Mouse (Mus musculus) hindbrain, embryonic 11.5 days (tissue): ENCODE measurements around the gene Cntnap3. TPM values are rescaled to one million over a fixed set of nuclear protein-coding genes. Genes with fewer than 3 reads are reported as not detected.
"Not testable (repeated sequence)": the region's sequence is repeated elsewhere in the genome, so short reads cannot be mapped to it uniquely, and the experiment has no call there.

ENCODE experiments used
- ATAC-seq: fragments of 200-750 bp; cut with Nextera tagmentation; 2 replicates; pipeline ENCODE4 v1.8.0; 2017; ENCODE audit warnings: mild to moderate bottlenecking, moderate TSS enrichment, moderate library complexity; ENCODE audit not compliant: low FRiP score
- DNase-seq: peaks from one replicate; pipeline ENCODE4 v3.0.0-alpha.2; 2015; ENCODE audit warnings: low spot score
- H3K27ac ChIP-seq: fragments of 300-500 bp; sonication (generic); 2 replicates; pipeline ENCODE4 v1.5.1; 2014; ENCODE audit warnings: mild to moderate bottlenecking, low read depth, low read length
- H3K27me3 ChIP-seq: fragments of 300-500 bp; sonication (generic); 2 replicates; pipeline ENCODE4 v1.6.1; 2014; ENCODE audit warnings: mild to moderate bottlenecking, low read length, moderate library complexity, mixed read lengths; ENCODE audit not compliant: control insufficient read depth, insufficient read depth
- H3K36me3 ChIP-seq: fragments of 300-500 bp; sonication (generic); 2 replicates; pipeline ENCODE4 v1.6.1; 2014; ENCODE audit warnings: mild to moderate bottlenecking, low read length, moderate library complexity, mixed read lengths; ENCODE audit not compliant: control insufficient read depth, insufficient read depth
- H3K4me1 ChIP-seq: fragments of 300-500 bp; sonication (generic); replicated peaks from 2 replicates; pipeline ENCODE4 v1.6.1; 2014; ENCODE audit warnings: low read length, mixed read lengths; ENCODE audit not compliant: control insufficient read depth, insufficient read depth
- H3K4me2 ChIP-seq: fragments of 300-500 bp; sonication (generic); replicated peaks from 2 replicates; pipeline ENCODE4 v1.6.1; 2014; ENCODE audit warnings: mild to moderate bottlenecking, low read depth, low read length
- H3K4me3 ChIP-seq: fragments of 300-500 bp; sonication (generic); 2 replicates; pipeline ENCODE4 v1.5.1; 2014; ENCODE audit warnings: low read depth, low read length
- H3K9ac ChIP-seq: fragments of 300-500 bp; sonication (generic); 2 replicates; pipeline ENCODE4 v1.6.1; 2014; ENCODE audit warnings: low read depth, low read length
- H3K9me3 ChIP-seq: fragments of 300-500 bp; sonication (generic); 2 replicates; pipeline ENCODE4 v1.6.1; 2016; ENCODE audit warnings: low read length; ENCODE audit not compliant: control insufficient read depth
- WGBS: fragments of 180-500 bp; shearing (Covaris S2); extraction: QIAGEN DNeasy Blood & Tissue Kit; methylation state at CpG from one replicate; pipeline ENCODE4 v1.1.7; 2014; 5-methylcytosine and 5-hydroxymethylcytosine counted together
- polyA plus RNA-seq: library from polyadenylated mRNA; unstranded; fragments of >200 nt; fragmentation: Nextera tagmentation; extraction: Ambion mirVana; gene quantifications from 2 replicates; pipeline ENCODE4 v1.2.1, GENCODE M21; 2014

Cntnap3 gene
- polyA plus RNA-seq: not detected in 2 replicates

DNA sequence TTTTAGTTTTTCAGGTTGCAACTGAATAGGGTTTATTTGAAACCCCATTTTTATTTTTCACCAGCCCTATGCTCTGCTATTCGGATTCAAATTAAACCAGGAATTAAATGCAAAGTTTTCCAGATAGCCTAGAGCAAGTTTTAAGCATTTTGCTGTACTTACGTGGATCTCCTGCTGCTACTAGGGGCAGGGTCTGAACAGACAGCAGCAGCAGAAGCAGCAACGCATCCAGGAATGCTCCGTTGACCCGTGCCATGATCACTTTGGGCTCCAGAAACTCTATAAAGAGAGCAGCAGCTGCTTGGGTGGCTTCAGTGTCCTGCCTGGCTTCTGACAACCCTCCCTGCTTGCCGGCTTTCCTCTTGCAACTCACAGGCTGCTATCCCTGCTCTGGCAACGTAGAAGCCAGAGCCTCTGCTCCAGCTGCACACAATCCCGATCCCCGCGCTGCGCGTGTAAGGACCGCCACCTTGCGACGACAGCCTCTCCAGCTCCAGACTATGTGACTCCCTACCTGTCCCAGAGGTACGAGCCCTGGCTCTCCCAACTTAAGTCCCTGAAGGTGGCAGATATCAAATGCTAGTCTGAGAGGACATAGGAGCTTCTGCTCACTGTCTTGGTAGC lies at the start of gene Cntnap3:
TSS of gene Cntnap3 (minus strand) at position 371 of the 624 bp plus-strand sequence.
- DNase-seq (peak; percentile 36), ATAC-seq (no peak)
- Histone ChIP-seq H3K27ac (no peak within 1 kb of the TSS), H3K9me3 (no peaks in the 10 kb centered on the region), H3K4me3 (no peak within 1 kb of the TSS), H3K4me2 (no peak within 1 kb of the TSS), H3K9ac (no peak within 1 kb of the TSS), H3K36me3 (no peaks in the 10 kb centered on the region), H3K4me1 (no peaks in the 10 kb centered on the region), H3K27me3 (no peaks in the 10 kb centered on the region)
- WGBS: 11% methylated on average over 16 of the region's 16 CpGs

DNA sequence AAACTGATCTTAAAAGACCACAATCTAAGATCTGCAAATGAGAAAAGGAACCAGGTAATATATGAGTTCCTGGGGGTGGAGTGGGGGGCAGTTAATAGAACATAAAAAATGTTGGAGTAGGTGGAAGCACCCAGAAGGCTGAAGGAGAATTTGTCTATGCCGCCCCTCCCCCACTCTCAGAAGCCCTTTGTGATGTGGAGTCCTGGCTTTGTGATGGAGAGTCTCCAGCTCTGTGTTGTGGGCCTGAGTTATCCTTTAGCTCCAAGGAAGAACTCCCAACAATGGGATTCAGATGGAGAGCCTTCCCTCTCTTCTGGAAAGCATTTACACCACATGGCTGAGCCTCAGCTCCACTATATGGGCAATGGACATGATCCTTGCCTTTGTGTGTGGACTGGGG lies 13.4 kb upstream of the Cntnap3 start, which contains the start of gene Spata31:
TSS of gene Spata31 (plus strand) at position 216 of the 400 bp plus-strand sequence.
- WGBS: 100% methylated on average over 1 of the region's 1 CpGs
- no peaks in the 10 kb centered on the region for H3K36me3 ChIP-seq
- H3K4me2 ChIP-seq: no peak within 1 kb of the TSS
- ATAC-seq (no peak), DNase-seq (no peak)
- no peaks in the 10 kb centered on the region for H3K27me3 ChIP-seq
- H3K9ac ChIP-seq: no peak within 1 kb of the TSS
- no peaks in the 10 kb centered on the region for H3K4me1 ChIP-seq
- H3K27ac ChIP-seq: no peak within 1 kb of the TSS
- no peak within 1 kb of the TSS for H3K4me3 ChIP-seq
- no peaks in the 10 kb centered on the region for H3K9me3 ChIP-seq

DNA sequence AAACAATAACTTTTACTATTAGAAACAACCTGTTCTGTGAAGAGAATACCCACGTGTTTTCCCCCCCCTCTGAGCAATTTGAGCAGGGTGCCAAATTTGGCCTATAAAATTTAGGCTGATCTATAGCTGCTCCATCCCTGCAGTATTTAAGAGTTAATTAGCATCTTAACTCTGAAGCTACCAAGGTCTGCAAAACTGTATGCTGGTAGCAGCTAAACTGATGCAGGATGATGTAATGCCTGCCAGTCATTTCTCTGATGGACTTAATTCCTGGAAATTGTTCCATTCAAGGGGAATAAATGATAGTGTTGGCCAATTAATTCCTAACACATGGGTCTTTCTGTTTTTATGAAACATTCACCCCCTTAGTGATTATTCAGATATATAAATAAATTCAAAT lies 623 bp downstream of the Cntnap3 start:
- H3K27ac ChIP-seq: no peak overlapping the region
- H3K27me3 ChIP-seq: no peaks in the 10 kb centered on the region
- no peaks in the 10 kb centered on the region for H3K4me1 ChIP-seq
- H3K4me2 ChIP-seq: no peak overlapping the region
- H3K36me3 ChIP-seq: no peaks in the 10 kb centered on the region
- 40% methylated on average over 1 of the region's 1 CpGs for WGBS
- H3K4me3 ChIP-seq: no peak overlapping the region
- no peaks in the 10 kb centered on the region for H3K9me3 ChIP-seq
- ATAC-seq (no peak), DNase-seq (no peak)
- no peak overlapping the region for H3K9ac ChIP-seq

DNA sequence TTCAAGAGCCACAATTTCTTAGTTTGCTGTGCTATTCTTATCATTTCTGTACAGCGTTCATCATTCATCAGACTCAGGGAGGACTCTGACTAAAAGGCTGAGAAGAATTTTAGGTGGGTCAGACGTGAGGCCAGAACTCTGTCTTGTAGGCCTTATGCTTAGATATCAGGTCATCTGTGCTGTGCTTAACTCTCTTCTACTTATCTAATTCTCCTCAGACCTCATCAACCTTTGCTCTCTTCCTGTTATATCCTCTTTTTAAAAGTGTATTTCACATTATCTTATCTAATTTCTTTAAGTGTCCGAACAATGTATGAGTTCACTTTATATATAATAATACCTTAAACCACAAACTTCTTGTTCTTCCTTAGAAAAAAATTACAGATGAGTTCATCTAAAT lies 38.4 kb downstream of the Cntnap3 start:
- DNase-seq (no peak), ATAC-seq (no peak)
- Histone ChIP-seq H3K4me2 (no peak overlapping the region), H3K4me1 (no peaks in the 10 kb centered on the region), H3K27me3 (no peaks in the 10 kb centered on the region), H3K9me3 (no peaks in the 10 kb centered on the region), H3K36me3 (no peaks in the 10 kb centered on the region), H3K27ac (no peak overlapping the region), H3K9ac (no peak overlapping the region), H3K4me3 (no peak overlapping the region)
- WGBS: 87% methylated on average over 3 of the region's 3 CpGs

DNA sequence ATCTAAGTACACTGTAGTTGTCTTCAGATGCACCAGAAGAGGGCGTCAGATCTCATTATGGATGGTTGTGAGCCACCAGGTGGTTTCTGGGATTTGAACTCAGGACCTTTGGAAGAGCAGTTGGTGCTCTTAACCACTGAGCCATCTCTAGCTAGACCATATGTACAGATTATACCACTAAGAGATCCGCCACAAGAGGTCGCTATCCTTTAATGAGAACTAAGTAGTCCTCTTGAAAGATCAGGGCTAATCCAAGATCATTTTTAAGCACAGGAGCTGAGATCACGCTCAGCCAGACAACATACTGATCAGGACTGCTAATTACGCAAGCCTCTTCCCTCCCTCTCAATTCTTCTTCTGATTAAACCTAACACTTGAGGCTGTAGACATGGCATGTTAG lies 78.9 kb downstream of the Cntnap3 start:
- ATAC-seq, H3K36me3 ChIP-seq, H3K4me2 ChIP-seq, H3K9me3 ChIP-seq, H3K27me3 ChIP-seq, H3K4me3 ChIP-seq, H3K27ac ChIP-seq, H3K4me1 ChIP-seq, H3K9ac ChIP-seq: not testable (repeated sequence)
- WGBS: 46% methylated on average over 5 of the region's 5 CpGs
- peak; percentile 13 for DNase-seq

DNA sequence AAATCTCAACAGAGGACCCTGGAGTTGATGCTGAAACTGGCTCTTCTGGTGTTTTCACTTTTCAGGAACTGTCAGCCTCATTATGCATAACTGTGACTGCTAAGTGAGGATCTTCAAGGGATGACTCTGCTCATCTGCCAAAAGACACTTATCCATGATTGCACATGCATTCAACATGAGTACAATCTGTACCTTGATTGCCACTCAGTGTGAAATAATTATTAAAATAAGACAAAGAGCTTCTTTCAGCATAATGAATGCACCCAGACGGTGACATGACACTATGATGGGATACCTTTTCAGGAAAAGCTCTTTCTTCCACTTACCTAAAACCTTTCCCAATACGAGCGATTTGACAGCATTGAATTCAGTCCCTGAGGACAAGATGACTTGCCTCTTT lies 158.4 kb downstream of the Cntnap3 start:
- H3K4me1 ChIP-seq: no peaks in the 10 kb centered on the region
- H3K4me2 ChIP-seq: no peak overlapping the region
- H3K27ac ChIP-seq: no peak overlapping the region
- H3K4me3 ChIP-seq: no peak overlapping the region
- no peak for ATAC-seq
- no peaks in the 10 kb centered on the region for H3K36me3 ChIP-seq
- no peaks in the 10 kb centered on the region for H3K27me3 ChIP-seq
- H3K9me3 ChIP-seq: no peaks in the 10 kb centered on the region
- DNase-seq: no peak
- no peak overlapping the region for H3K9ac ChIP-seq
- 89% methylated on average over 3 of the region's 3 CpGs for WGBS

DNA sequence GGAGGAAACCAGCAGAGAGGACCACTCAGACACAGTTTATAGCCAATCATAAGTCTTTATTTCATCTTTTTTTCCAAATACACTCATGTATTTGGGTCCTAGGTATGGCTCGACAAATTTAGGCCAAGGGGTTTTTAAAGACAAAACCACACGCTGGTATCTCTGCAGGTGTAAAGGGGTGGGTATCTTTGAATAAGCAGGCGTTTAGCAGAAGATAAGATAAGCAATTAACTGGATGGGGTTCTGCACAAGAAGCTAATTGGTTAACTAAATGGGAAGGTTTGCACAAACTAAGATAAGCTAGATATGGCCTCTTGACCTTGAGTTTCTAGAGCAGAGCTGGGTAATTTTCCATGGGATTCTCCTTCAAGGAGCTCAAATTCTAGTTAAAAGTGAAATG lies 171.5 kb downstream of the Cntnap3 start:
- Histone ChIP-seq H3K4me2 (no peak overlapping the region), H3K27ac (no peak overlapping the region), H3K27me3 (no peaks in the 10 kb centered on the region), H3K9ac (no peak overlapping the region), H3K4me3 (no peak overlapping the region), H3K9me3 (no peaks in the 10 kb centered on the region), H3K4me1 (no peaks in the 10 kb centered on the region), H3K36me3 (no peaks in the 10 kb centered on the region)
- DNase-seq (no peak), ATAC-seq (no peak)
- WGBS: 88% methylated on average over 3 of the region's 3 CpGs

DNA sequence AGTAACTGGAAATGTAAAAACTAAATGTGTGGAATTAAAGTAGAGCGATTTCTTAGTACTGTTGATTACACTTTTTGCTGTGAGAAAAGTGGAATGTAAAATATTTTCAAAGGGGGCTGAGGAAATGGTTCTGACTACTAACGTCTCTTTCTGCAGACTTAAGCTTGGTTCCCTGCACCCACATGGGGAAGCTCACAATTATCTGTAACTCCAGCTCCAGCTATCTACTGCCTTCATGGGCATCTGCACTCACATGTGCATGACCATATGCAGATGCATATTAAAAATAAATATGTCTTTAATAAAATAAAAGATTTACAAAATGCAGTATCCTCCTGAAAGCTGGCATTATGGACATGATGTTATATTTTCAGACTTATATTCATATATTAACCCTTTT lies 187.0 kb downstream of the Cntnap3 start:
- H3K27me3 ChIP-seq: no peaks in the 10 kb centered on the region
- H3K4me3 ChIP-seq: no peak overlapping the region
- no peak overlapping the region for H3K4me2 ChIP-seq
- no peaks in the 10 kb centered on the region for H3K9me3 ChIP-seq
- DNase-seq (no peak), ATAC-seq (no peak)
- no peak overlapping the region for H3K9ac ChIP-seq
- H3K27ac ChIP-seq: no peak overlapping the region
- no peaks in the 10 kb centered on the region for H3K36me3 ChIP-seq
- no peaks in the 10 kb centered on the region for H3K4me1 ChIP-seq
- 87% methylated on average over 2 of the region's 2 CpGs for WGBS

DNA sequence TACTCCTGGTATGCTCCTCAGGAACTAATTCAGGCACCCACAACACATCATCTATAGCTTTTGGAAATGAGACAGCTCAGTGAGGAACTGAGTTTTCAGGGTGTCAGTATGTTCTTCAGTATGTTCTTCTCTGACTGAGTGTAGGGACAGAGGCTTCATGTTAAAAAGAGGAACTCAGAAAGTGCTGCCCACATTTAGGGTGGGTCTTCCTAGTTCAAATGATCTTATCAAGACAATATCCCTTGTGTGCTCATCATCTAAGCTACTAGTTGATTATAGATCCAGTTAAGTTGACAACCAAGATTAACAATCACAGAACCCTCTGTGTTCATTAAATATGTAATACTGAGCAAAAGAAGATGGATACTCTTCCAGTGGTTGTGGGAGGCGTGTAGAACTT lies 211.3 kb downstream of the Cntnap3 start:
- Histone ChIP-seq H3K4me2 (no peak overlapping the region), H3K9ac (no peak overlapping the region), H3K27me3 (no peaks in the 10 kb centered on the region), H3K36me3 (no peaks in the 10 kb centered on the region), H3K4me3 (no peak overlapping the region), H3K4me1 (no peaks in the 10 kb centered on the region), H3K27ac (no peak overlapping the region), H3K9me3 (no peaks in the 10 kb centered on the region)
- 67% methylated on average over 1 of the region's 1 CpGs for WGBS
- ATAC-seq: no peak
- DNase-seq: no peak
